Mouse (Mus musculus) stomach, postnatal 0 days (tissue): ENCODE measurements around the gene Ppp2r2c. TPM values are rescaled to one million over a fixed set of nuclear protein-coding genes. Genes with fewer than 3 reads are reported as not detected.
"Not testable (repeated sequence)": the region's sequence is repeated elsewhere in the genome, so short reads cannot be mapped to it uniquely, and the experiment has no call there.

ENCODE experiments used
- ATAC-seq: fragments of 200-750 bp; cut with Nextera tagmentation; 2 replicates; pipeline ENCODE4 v1.8.0; 2017; ENCODE audit not compliant: low FRiP score, low TSS enrichment
- DNase-seq: peaks from one replicate; pipeline ENCODE4 v3.0.0-alpha.2; 2016; ENCODE audit warnings: low spot score
- H3K27ac ChIP-seq: fragments of 300-500 bp; sonication (generic); replicated peaks from 2 replicates; pipeline ENCODE4 v1.5.1; 2014; ENCODE audit warnings: mild to moderate bottlenecking, control low read depth
- H3K27me3 ChIP-seq: fragments of 300-500 bp; sonication (generic); 2 replicates; pipeline ENCODE4 v1.6.1; 2014; ENCODE audit warnings: low read length; ENCODE audit not compliant: control insufficient read depth, insufficient read depth
- H3K36me3 ChIP-seq: fragments of 300-500 bp; sonication (generic); 2 replicates; pipeline ENCODE4 v1.6.1; 2014; ENCODE audit warnings: low read length, mixed read lengths; ENCODE audit not compliant: control insufficient read depth, insufficient read depth
- H3K4me1 ChIP-seq: fragments of 300-500 bp; sonication (generic); replicated peaks from 2 replicates; pipeline ENCODE4 v1.6.1; 2014; ENCODE audit warnings: antibody characterized with exemption; ENCODE audit not compliant: control insufficient read depth, insufficient read depth
- H3K4me2 ChIP-seq: fragments of 300-500 bp; sonication (generic); replicated peaks from 2 replicates; pipeline ENCODE4 v1.6.1; 2014; ENCODE audit warnings: low read depth, mild to moderate bottlenecking, control low read depth, moderate library complexity
- H3K4me3 ChIP-seq: fragments of 300-500 bp; sonication (generic); 2 replicates; pipeline ENCODE4 v1.5.1; 2014; ENCODE audit warnings: low read depth, low read length, control low read depth
- H3K9ac ChIP-seq: fragments of 300-500 bp; sonication (generic); 2 replicates; pipeline ENCODE4 v1.6.1; 2014; ENCODE audit warnings: mild to moderate bottlenecking, low read length, control low read depth, mixed read lengths
- H3K9me3 ChIP-seq: fragments of 300-500 bp; sonication (generic); 2 replicates; pipeline ENCODE4 v1.6.1; 2016; ENCODE audit warnings: low read length; ENCODE audit not compliant: control insufficient read depth
- CTCF ChIP-seq: IDR thresholded peaks from 2 replicates; pipeline ENCODE4 v1.5.1; 2016; ENCODE audit warnings: antibody characterized with exemption, low read depth, mild to moderate bottlenecking, moderate library complexity
- EP300 ChIP-seq: optimal IDR thresholded peaks from 2 replicates; pipeline ENCODE3; 2016; ENCODE audit warnings: antibody characterized with exemption
- WGBS: fragments of 180-500 bp; shearing (Covaris S2); extraction: QIAGEN DNeasy Blood & Tissue Kit; methylation state at CpG from one replicate; pipeline ENCODE4 v1.1.7; 2014; 5-methylcytosine and 5-hydroxymethylcytosine counted together
- polyA plus RNA-seq: library from polyadenylated mRNA; unstranded; fragments of >200 nt; fragmentation: Nextera tagmentation; extraction: Ambion mirVana; gene quantifications from 2 replicates; pipeline ENCODE4 v1.2.1, GENCODE M21; 2015

Gene Ppp2r2c
- polyA plus RNA-seq, 1 experiment from 2014 or later: 0.93 TPM

- no peaks in the 10 kb centered on the region for H3K4me1 ChIP-seq
- DNase-seq: no peak
These were observed 60.4 kb downstream of the Ppp2r2c start for GRCm38 (mm10) chr5:36928701-36929100.

GRCm38 (mm10) chr5:36929376-36929775, 61.1 kb downstream of the Ppp2r2c start:
- H3K4me2 ChIP-seq: no peak overlapping the region
- no peaks in the 10 kb centered on the region for H3K4me1 ChIP-seq
- DNase-seq (no peak), ATAC-seq (no peak)
- 62% methylated on average over 3 of the region's 3 CpGs for WGBS
- H3K9me3 ChIP-seq: no peaks in the 10 kb centered on the region
- H3K4me3 ChIP-seq: no peak overlapping the region
- H3K36me3 ChIP-seq: no peaks in the 10 kb centered on the region
- TF ChIP-seq CTCF (no peak), EP300 (no peak)
- no peaks in the 10 kb centered on the region for H3K27me3 ChIP-seq
- no peak overlapping the region for H3K9ac ChIP-seq
- H3K27ac ChIP-seq: no peak overlapping the region

More at GRCm38 (mm10) chr5:36928701-36929100, 60.4 kb downstream of the Ppp2r2c start:
- WGBS: 54% methylated on average over 4 of the region's 4 CpGs
- Histone ChIP-seq H3K27ac (no peak overlapping the region), H3K9ac (no peak overlapping the region), H3K9me3 (no peaks in the 10 kb centered on the region), H3K36me3 (no peaks in the 10 kb centered on the region), H3K27me3 (no peaks in the 10 kb centered on the region), H3K4me3 (no peak overlapping the region), H3K4me2 (no peak overlapping the region)
- ATAC-seq: no peak
- TF ChIP-seq EP300 (no peak), CTCF (peak; percentile 41)

GRCm38 (mm10) chr5:36933383-36933782, 65.1 kb downstream of the Ppp2r2c start:
- no peak overlapping the region for H3K9ac ChIP-seq
- ATAC-seq (peak; percentile 62; the same call in 1 of the 2 replicates), DNase-seq (peak; percentile 50)
- no peak overlapping the region for H3K27ac ChIP-seq
- H3K27me3 ChIP-seq: no peaks in the 10 kb centered on the region
- WGBS: 37% methylated on average over 8 of the region's 8 CpGs
- H3K9me3 ChIP-seq: no peaks in the 10 kb centered on the region
- H3K36me3 ChIP-seq: no peaks in the 10 kb centered on the region
- TF ChIP-seq EP300 (no peak), CTCF (no peak)
- no peak overlapping the region for H3K4me3 ChIP-seq
- no peak overlapping the region for H3K4me2 ChIP-seq
- no peaks in the 10 kb centered on the region for H3K4me1 ChIP-seq

- Histone ChIP-seq H3K27ac (no peak overlapping the region), H3K36me3 (no peaks in the 10 kb centered on the region), H3K4me2 (no peak overlapping the region), H3K4me1 (no peaks in the 10 kb centered on the region), H3K4me3 (no peak overlapping the region), H3K9ac (no peak overlapping the region), H3K27me3 (no peaks in the 10 kb centered on the region), H3K9me3 (no peaks in the 10 kb centered on the region)
- no peak for ATAC-seq
- 68% methylated on average over 17 of the region's 17 CpGs for WGBS
- TF ChIP-seq EP300: no peak
- TF ChIP-seq CTCF: no peak
- DNase-seq: no peak
These were observed 67.5 kb downstream of the Ppp2r2c start for GRCm38 (mm10) chr5:36935486-36936473.

- H3K27ac ChIP-seq: no peak overlapping the region
- DNase-seq: no peak
- ATAC-seq: no peak
- H3K36me3 ChIP-seq: no peaks in the 10 kb centered on the region
- H3K4me2 ChIP-seq: no peak overlapping the region
- H3K4me1 ChIP-seq: no peaks in the 10 kb centered on the region
- no peaks in the 10 kb centered on the region for H3K9me3 ChIP-seq
- no peak overlapping the region for H3K4me3 ChIP-seq
- TF ChIP-seq EP300 (no peak), CTCF (no peak)
- WGBS: 74% methylated on average over 7 of the region's 7 CpGs
- no peaks in the 10 kb centered on the region for H3K27me3 ChIP-seq
- no peak overlapping the region for H3K9ac ChIP-seq
These were observed 68.2 kb downstream of the Ppp2r2c start for GRCm38 (mm10) chr5:36936548-36936947.

GRCm38 (mm10) chr5:36938021-36938420, 69.7 kb downstream of the Ppp2r2c start:
- Histone ChIP-seq H3K4me3 (no peak overlapping the region), H3K27me3 (no peaks in the 10 kb centered on the region), H3K27ac (no peak overlapping the region), H3K4me1 (no peaks in the 10 kb centered on the region), H3K9me3 (no peaks in the 10 kb centered on the region), H3K36me3 (no peaks in the 10 kb centered on the region), H3K4me2 (no peak overlapping the region), H3K9ac (no peak overlapping the region)
- ATAC-seq (no peak), DNase-seq (no peak)
- 92% methylated on average over 5 of the region's 5 CpGs for WGBS
- TF ChIP-seq EP300 (no peak), CTCF (no peak)

GRCm38 (mm10) chr5:36938991-36939390, 70.7 kb downstream of the Ppp2r2c start:
- ATAC-seq, H3K4me2 ChIP-seq, H3K4me1 ChIP-seq, H3K27me3 ChIP-seq, DNase-seq, H3K27ac ChIP-seq, H3K4me3 ChIP-seq, H3K36me3 ChIP-seq, H3K9ac ChIP-seq, H3K9me3 ChIP-seq: not testable (repeated sequence)
- WGBS: 53% methylated on average over 2 of the region's 2 CpGs
